Mouse (Mus musculus): ENCODE data around the gene Rras. TPM values are rescaled to one million over a fixed set of nuclear protein-coding genes. Genes with fewer than 3 reads are reported as not detected.

The Rras gene
- polyA plus RNA-seq, 2 experiments = 15.4 to 16.3 TPM

GRCm38 (mm10) chr7:45005321-45005992, 12.3 kb upstream of the Rras start:
- H3K9ac ChIP-seq (replicated peaks) = no peak overlapping the region
- DNase-seq (ENCODE audit: low read depth in 3 of 3, low spot score in 3 of 3) (no peak), ATAC-seq (ENCODE audit: insufficient read depth) (no peak)
- H3K4me2 ChIP-seq (ENCODE audit: low read depth) = no peak overlapping the region
- H3K36me3 ChIP-seq (replicated peaks; ENCODE audit: control insufficient read depth, insufficient read depth, low read depth) = peaks cover 85% of the 10 kb centered on the region
- WGBS (ENCODE audit: insufficient replicate concordance) = 82% methylated on average over 6 of the region's 6 CpGs
- H3K27me3 ChIP-seq (ENCODE audit: control insufficient read depth, insufficient read depth, low read length) = no peaks in the 10 kb centered on the region
- no peak overlapping the region for H3K27ac ChIP-seq
- no peak overlapping the region for H3K4me3 ChIP-seq (ENCODE audit: insufficient read depth in 1 of 2, low read depth in 2 of 2, low read length in 2 of 2)
- H3K9me3 ChIP-seq (ENCODE audit: control insufficient read depth, low read length) = no peaks in the 10 kb centered on the region
- TF ChIP-seq EP300 (IDR thresholded peaks at IDR 0.05; ENCODE audit: low read depth) = no peak
- no peak for TF ChIP-seq CTCF (IDR thresholded peaks at IDR 0.05; ENCODE audit: low read depth)
- no peaks in the 10 kb centered on the region for H3K4me1 ChIP-seq (replicated peaks; ENCODE audit: control insufficient read depth in 2 of 2, insufficient read depth in 2 of 2, low read length in 1 of 2)

GRCm38 (mm10) chr7:45006503-45006902, 11.3 kb upstream of the Rras start:
- no peak overlapping the region for H3K4me3 ChIP-seq (ENCODE audit: insufficient read depth in 1 of 2, low read depth in 2 of 2, low read length in 2 of 2)
- DNase-seq (ENCODE audit: low read depth in 3 of 3, low spot score in 3 of 3) = no peak
- ATAC-seq (ENCODE audit: insufficient read depth) = no peak
- 88% methylated on average over 12 of the region's 12 CpGs for WGBS (ENCODE audit: insufficient replicate concordance)
- no peak overlapping the region for H3K4me2 ChIP-seq (ENCODE audit: low read depth)
- peaks cover 81% of the 10 kb centered on the region for H3K36me3 ChIP-seq (replicated peaks; ENCODE audit: control insufficient read depth, insufficient read depth, low read depth)
- no peaks in the 10 kb centered on the region for H3K4me1 ChIP-seq (replicated peaks; ENCODE audit: control insufficient read depth in 2 of 2, insufficient read depth in 2 of 2, low read length in 1 of 2)
- no peak overlapping the region for H3K9ac ChIP-seq (replicated peaks)
- no peaks in the 10 kb centered on the region for H3K27me3 ChIP-seq (ENCODE audit: control insufficient read depth, insufficient read depth, low read length)
- H3K9me3 ChIP-seq (ENCODE audit: control insufficient read depth, low read length) = no peaks in the 10 kb centered on the region
- no peak for TF ChIP-seq EP300 (IDR thresholded peaks at IDR 0.05; ENCODE audit: low read depth)
- no peak for TF ChIP-seq CTCF (IDR thresholded peaks at IDR 0.05; ENCODE audit: low read depth)
- no peak overlapping the region for H3K27ac ChIP-seq

GRCm38 (mm10) chr7:45007141-45007540, 10.6 kb upstream of the Rras start:
- DNase-seq (ENCODE audit: low read depth in 3 of 3, low spot score in 3 of 3) (no peak), ATAC-seq (ENCODE audit: insufficient read depth) (no peak)
- WGBS (ENCODE audit: insufficient replicate concordance) = 92% methylated on average over 29 of the region's 29 CpGs
- no peaks in the 10 kb centered on the region for H3K9me3 ChIP-seq (ENCODE audit: control insufficient read depth, low read length)
- H3K27me3 ChIP-seq (ENCODE audit: control insufficient read depth, insufficient read depth, low read length) = no peaks in the 10 kb centered on the region
- H3K4me3 ChIP-seq (ENCODE audit: insufficient read depth in 1 of 2, low read depth in 2 of 2, low read length in 2 of 2) = no peak overlapping the region
- peaks cover 83% of the 10 kb centered on the region for H3K36me3 ChIP-seq (replicated peaks; ENCODE audit: control insufficient read depth, insufficient read depth, low read depth)
- no peak overlapping the region for H3K9ac ChIP-seq (replicated peaks)
- H3K27ac ChIP-seq = no peak overlapping the region
- no peaks in the 10 kb centered on the region for H3K4me1 ChIP-seq (replicated peaks; ENCODE audit: control insufficient read depth in 2 of 2, insufficient read depth in 2 of 2, low read length in 1 of 2)
- no peak for TF ChIP-seq CTCF (IDR thresholded peaks at IDR 0.05; ENCODE audit: low read depth)
- TF ChIP-seq EP300 (IDR thresholded peaks at IDR 0.05; ENCODE audit: low read depth) = no peak
- H3K4me2 ChIP-seq (ENCODE audit: low read depth) = no peak overlapping the region

GRCm38 (mm10) chr7:45007846-45008245, 9.9 kb upstream of the Rras start:
- Histone ChIP-seq H3K4me1 (replicated peaks; ENCODE audit: control insufficient read depth in 2 of 2, insufficient read depth in 2 of 2, low read length in 1 of 2) (peaks cover 0 to under 1% of the 10 kb centered on the region in 2 experiments; a peak in 1 of 4 replicates), H3K36me3 (replicated peaks; ENCODE audit: control insufficient read depth, insufficient read depth, low read depth) (peaks cover 83% of the 10 kb centered on the region), H3K27ac (no peak overlapping the region), H3K9ac (replicated peaks) (no peak overlapping the region), H3K4me3 (ENCODE audit: insufficient read depth in 1 of 2, low read depth in 2 of 2, low read length in 2 of 2) (no peak overlapping the region), H3K27me3 (ENCODE audit: control insufficient read depth, insufficient read depth, low read length) (no peaks in the 10 kb centered on the region), H3K4me2 (ENCODE audit: low read depth) (no peak overlapping the region), H3K9me3 (ENCODE audit: control insufficient read depth, low read length) (no peaks in the 10 kb centered on the region)
- no peak for ATAC-seq (ENCODE audit: insufficient read depth)
- WGBS (ENCODE audit: insufficient replicate concordance) = 91% methylated on average over 30 of the region's 30 CpGs
- TF ChIP-seq EP300 (IDR thresholded peaks at IDR 0.05; ENCODE audit: low read depth) (no peak), CTCF (IDR thresholded peaks at IDR 0.05; ENCODE audit: low read depth) (no peak)
- no peak for DNase-seq (ENCODE audit: low read depth in 3 of 3, low spot score in 3 of 3)

DNA sequence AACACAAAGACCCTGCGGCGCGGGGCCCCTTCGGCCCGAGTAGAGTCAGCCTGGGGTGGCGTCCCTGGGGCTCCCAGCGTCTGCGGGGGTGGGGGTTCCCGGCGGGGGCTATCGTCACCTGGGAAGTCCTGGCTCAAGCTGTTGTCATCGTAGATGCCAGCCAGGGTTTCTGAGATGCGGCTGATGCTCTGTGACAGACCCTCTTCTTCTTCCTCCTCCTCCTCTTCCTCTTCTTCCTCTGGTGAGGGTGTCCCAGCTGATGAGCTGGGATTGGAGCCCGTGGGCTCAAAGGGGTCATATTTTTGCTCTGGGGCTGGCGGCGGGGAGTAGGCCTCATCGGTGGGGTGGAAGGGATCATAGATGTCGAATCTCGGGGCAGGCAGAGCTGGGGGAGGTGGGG, 9.3 kb upstream of the Rras start:
- Histone ChIP-seq H3K27ac (no peak overlapping the region), H3K9ac (replicated peaks) (no peak overlapping the region), H3K36me3 (replicated peaks; ENCODE audit: control insufficient read depth, insufficient read depth, low read depth) (peaks cover 79% of the 10 kb centered on the region), H3K9me3 (ENCODE audit: control insufficient read depth, low read length) (no peaks in the 10 kb centered on the region), H3K4me3 (ENCODE audit: insufficient read depth in 1 of 2, low read depth in 2 of 2, low read length in 2 of 2) (no peak overlapping the region), H3K4me1 (replicated peaks; ENCODE audit: control insufficient read depth in 2 of 2, insufficient read depth in 2 of 2, low read length in 1 of 2) (peaks cover 4 to 6% of the 10 kb centered on the region in 2 experiments; a peak in 3 of 4 replicates), H3K4me2 (ENCODE audit: low read depth) (no peak overlapping the region), H3K27me3 (ENCODE audit: control insufficient read depth, insufficient read depth, low read length) (no peaks in the 10 kb centered on the region)
- WGBS (ENCODE audit: insufficient replicate concordance) = 89% methylated on average over 19 of the region's 19 CpGs
- DNase-seq (ENCODE audit: low read depth in 3 of 3, low spot score in 3 of 3) (no peak), ATAC-seq (ENCODE audit: insufficient read depth) (no peak)
- TF ChIP-seq EP300 (IDR thresholded peaks at IDR 0.05; ENCODE audit: low read depth) = no peak

Data from liver, embryonic 14.5 days (tissue).